Mouse (Mus musculus): Measurements from ENCODE around the gene Tgoln1.

The Tgoln1 gene

GRCm38 (mm10) chr6:72615151-72615550 lies 1.6 kb downstream of the Tgoln1 start:
- TF ChIP-seq GATA4 (IDR thresholded peaks at IDR 0.05; ENCODE audit: insufficient replicate concordance, low read length): no peak

- TF ChIP-seq GATA4 (IDR thresholded peaks at IDR 0.05; ENCODE audit: insufficient replicate concordance, low read length): no peak
These were observed 6.5 kb downstream of the Tgoln1 start for GRCm38 (mm10) chr6:72610261-72610660.

- TF ChIP-seq GATA4 (IDR thresholded peaks at IDR 0.05; ENCODE audit: insufficient replicate concordance, low read length): no peak
These were observed 8.1 kb downstream of the Tgoln1 start for GRCm38 (mm10) chr6:72608662-72609184.

DNA sequence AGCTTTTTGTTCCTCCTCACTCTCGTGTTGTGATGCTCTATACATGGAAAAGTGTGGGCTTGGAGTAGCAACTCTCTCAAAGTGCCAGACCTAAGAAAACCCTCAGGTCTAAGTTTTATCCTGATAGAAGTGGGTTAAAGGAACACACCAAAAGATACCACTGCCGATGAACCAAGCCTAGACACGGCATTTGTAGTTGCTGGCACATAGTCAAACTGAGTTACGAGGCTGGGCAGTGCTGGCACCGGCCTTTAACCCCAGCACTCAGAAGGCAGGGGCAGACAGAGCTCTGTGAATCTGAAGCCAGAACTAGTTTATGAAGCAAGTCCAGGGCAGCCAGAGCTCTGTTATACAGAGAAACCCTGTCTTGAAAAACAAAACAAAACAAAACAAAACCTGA lies 9.1 kb downstream of the Tgoln1 start:
- no peak for TF ChIP-seq GATA4 (IDR thresholded peaks at IDR 0.05; ENCODE audit: insufficient replicate concordance, low read length)

DNA sequence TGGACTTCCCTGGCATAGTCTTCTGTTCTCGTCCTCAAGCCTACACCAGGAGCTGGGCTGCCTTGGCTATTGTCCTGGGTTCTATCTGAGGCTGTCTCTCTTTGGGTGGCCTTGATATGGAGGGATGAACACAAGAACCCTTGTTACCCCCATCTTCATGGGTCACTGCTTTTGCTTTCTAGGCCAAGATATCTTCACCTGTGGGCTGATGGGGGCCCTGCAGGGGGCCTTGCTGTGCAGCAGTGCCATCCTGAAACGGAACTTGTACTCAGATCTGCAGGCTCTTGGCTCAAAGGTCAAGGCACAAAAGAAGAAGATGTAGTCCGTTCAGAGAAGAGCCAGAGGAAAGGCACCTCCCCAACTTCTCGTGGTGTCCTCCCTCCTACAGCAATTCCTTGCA lies 9.7 kb downstream of the Tgoln1 start:
- no peak for TF ChIP-seq GATA4 (IDR thresholded peaks at IDR 0.05; ENCODE audit: insufficient replicate concordance, low read length)

- no peak for TF ChIP-seq GATA4 (IDR thresholded peaks at IDR 0.05; ENCODE audit: insufficient replicate concordance, low read length)
These were observed 12.7 kb downstream of the Tgoln1 start for GRCm38 (mm10) chr6:72604066-72604465.

DNA sequence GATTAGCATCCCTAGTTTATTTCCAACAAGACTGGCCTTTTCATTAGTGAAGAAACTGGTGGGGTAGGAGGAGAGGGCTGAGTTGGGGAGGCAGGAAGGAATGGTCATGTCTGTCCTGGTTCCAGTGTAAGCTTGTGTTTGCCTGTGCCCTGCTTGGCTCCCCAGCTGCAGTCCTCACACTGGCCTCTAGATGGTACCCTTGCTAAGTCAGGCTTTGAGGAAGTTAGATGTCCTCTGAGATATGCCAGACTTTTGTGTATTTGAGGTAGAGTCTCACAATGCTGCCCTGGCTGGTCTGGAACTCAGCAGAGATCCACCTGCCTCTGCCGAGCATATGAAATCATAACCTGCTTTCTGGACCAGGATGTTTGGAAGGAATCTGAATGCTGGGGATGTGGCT lies 15.1 kb downstream of the Tgoln1 start:
- peak; percentile 64; the same call in 1 of the 2 replicates for TF ChIP-seq GATA4 (IDR thresholded peaks at IDR 0.05; ENCODE audit: insufficient replicate concordance, low read length)

- TF ChIP-seq GATA4 (IDR thresholded peaks at IDR 0.05; ENCODE audit: insufficient replicate concordance, low read length): no peak
These were observed 16.0 kb downstream of the Tgoln1 start for GRCm38 (mm10) chr6:72600771-72601170.

GRCm38 (mm10) chr6:72600216-72600615 lies 16.6 kb downstream of the Tgoln1 start:
- no peak for TF ChIP-seq GATA4 (IDR thresholded peaks at IDR 0.05; ENCODE audit: insufficient replicate concordance, low read length)

DNA sequence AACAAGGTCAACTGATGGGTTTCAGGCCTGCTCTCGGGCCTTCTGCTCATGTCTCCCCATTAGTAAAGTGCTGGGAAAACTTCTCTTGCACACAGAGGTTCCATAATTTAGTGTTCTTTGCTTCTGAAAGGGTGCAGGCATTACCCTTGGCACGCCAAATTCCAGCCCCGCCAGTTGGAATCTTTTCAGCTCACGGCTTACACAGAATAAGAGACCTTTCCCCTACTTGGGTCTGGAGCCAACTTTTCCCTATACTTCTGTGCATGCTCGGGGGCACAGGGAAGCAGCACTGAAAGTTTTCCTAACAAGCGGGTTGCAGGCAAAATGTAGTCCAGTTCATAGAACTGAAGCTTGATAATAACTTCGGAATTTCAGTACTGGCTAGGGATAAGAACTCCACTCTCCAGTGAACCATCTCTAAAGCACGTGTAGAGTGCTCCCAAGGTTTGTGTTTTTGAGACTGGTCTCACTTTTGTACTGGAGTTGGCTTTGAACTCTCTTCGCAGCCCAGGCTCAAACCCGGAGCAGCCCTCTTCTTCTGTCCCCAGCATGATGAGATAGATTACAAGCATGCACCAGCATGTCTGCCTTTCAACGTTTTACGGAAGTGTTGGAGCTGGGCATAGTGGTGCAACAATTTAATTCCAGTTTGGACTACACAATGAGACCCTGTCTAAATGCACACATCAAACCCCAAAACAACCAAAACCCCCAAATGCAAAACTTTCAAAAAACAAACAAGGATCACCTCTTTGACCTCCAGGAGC lies 17.8 kb downstream of the Tgoln1 start:
- no peak for TF ChIP-seq GATA4 (IDR thresholded peaks at IDR 0.05; ENCODE audit: insufficient replicate concordance, low read length)

GRCm38 (mm10) chr6:72597956-72598753 lies 18.6 kb downstream of the Tgoln1 start, which contains the start of the genes Elmod3 and Retsat:
Elmod3 (minus strand) TSS chr6:72598413.
Retsat (plus strand) TSS chr6:72598475.
- TF ChIP-seq GATA4 (IDR thresholded peaks at IDR 0.05; ENCODE audit: insufficient replicate concordance, low read length): peak; percentile 31; the same call in 1 of the 2 replicates

GRCm38 (mm10) chr6:72597083-72597874 lies 19.5 kb downstream of the Tgoln1 start:
- TF ChIP-seq GATA4 (IDR thresholded peaks at IDR 0.05; ENCODE audit: insufficient replicate concordance, low read length): no peak

GRCm38 (mm10) chr6:72593914-72594313 lies 22.9 kb downstream of the Tgoln1 start:
- TF ChIP-seq GATA4 (IDR thresholded peaks at IDR 0.05; ENCODE audit: insufficient replicate concordance, low read length): no peak

GRCm38 (mm10) chr6:72593011-72593803 lies 23.6 kb downstream of the Tgoln1 start:
- no peak for TF ChIP-seq GATA4 (IDR thresholded peaks at IDR 0.05; ENCODE audit: insufficient replicate concordance, low read length)
